Mouse (Mus musculus) MEL (cell line): ENCODE measurements around the gene Dnajb5. TPM values are rescaled to one million over a fixed set of nuclear protein-coding genes. Genes with fewer than 3 reads are reported as not detected.

Experiments
- DNase-seq: peaks from one replicate; pipeline ENCODE4 v3.0.0; 2011; ENCODE audit warnings: low read depth, low spot score
- H3K27ac ChIP-seq: 2 replicates; pipeline ENCODE4 v1.5.1; 2012; ENCODE audit warnings: low read depth, mild to moderate bottlenecking, control low read depth, low read length, moderate library complexity; ENCODE audit not compliant: control insufficient read depth
- H3K27me3 ChIP-seq, 2 experiments: fragments of 150-350 bp in 1 of 2; sonication (generic) in 1 of 2; 2 replicates each; pipeline ENCODE4 v1.6.1; 2012; ENCODE audit warnings: low read length in 2 of 2, mild to moderate bottlenecking in 2 of 2, improper control_type of control experiment in 1 of 2, moderate library complexity in 1 of 2; ENCODE audit not compliant: insufficient read depth in 2 of 2, control insufficient read depth in 1 of 2
- H3K36me3 ChIP-seq, 2 experiments: 2 replicates each; pipeline ENCODE4 v1.6.1; 2012 to 2014; ENCODE audit warnings: low read length in 2 of 2, improper control_type of control experiment in 1 of 2, inconsistent platforms in 1 of 2, mild to moderate bottlenecking in 1 of 2; ENCODE audit not compliant: insufficient read depth in 2 of 2, control insufficient read depth in 1 of 2
- H3K4me1 ChIP-seq, 2 experiments: fragments of 150-350 bp in 1 of 2; sonication (generic) in 1 of 2; 2 replicates each; pipeline ENCODE4 v1.6.1; 2012; ENCODE audit warnings: low read length in 2 of 2, improper control_type of control experiment in 1 of 2, mild to moderate bottlenecking in 1 of 2; ENCODE audit not compliant: insufficient read depth in 2 of 2, control insufficient read depth in 1 of 2
- H3K4me3 ChIP-seq, 2 experiments: fragments of 150-350 bp in 1 of 2; sonication (generic) in 1 of 2; 2 replicates each; pipeline ENCODE4 v1.5.1; 2012; ENCODE audit warnings: low read depth in 2 of 2, low read length in 2 of 2, mild to moderate bottlenecking in 2 of 2, moderate library complexity in 2 of 2, control low read depth in 1 of 2, improper control_type of control experiment in 1 of 2; ENCODE audit not compliant: control insufficient read depth in 1 of 2, insufficient read depth in 1 of 2
- H3K79me2 ChIP-seq: 2 replicates; pipeline ENCODE4 v1.6.1; 2012; ENCODE audit warnings: mild to moderate bottlenecking, low read length, moderate library complexity; ENCODE audit not compliant: control insufficient read depth, poor library complexity, insufficient read depth
- H3K9ac ChIP-seq: 2 replicates; pipeline ENCODE4 v1.6.1; 2012; ENCODE audit warnings: low read depth, mild to moderate bottlenecking, control low read depth, low read length, moderate library complexity; ENCODE audit not compliant: control insufficient read depth, poor library complexity, severe bottlenecking
- H3K9me3 ChIP-seq: fragments of 150-350 bp; sonication (generic); replicated peaks from 2 replicates; pipeline ENCODE4 v1.6.1; 2012; ENCODE audit warnings: mild to moderate bottlenecking, low read length, improper control_type of control experiment, moderate library complexity; ENCODE audit not compliant: insufficient read depth
- BHLHE40 ChIP-seq: IDR thresholded peaks from 2 replicates; pipeline ENCODE4 v1.6.1; 2012; ENCODE audit warnings: low read depth, mild to moderate bottlenecking, inconsistent platforms, low read length, improper control_type of control experiment, borderline replicate concordance
- CHD1 ChIP-seq: IDR thresholded peaks from 2 replicates; pipeline ENCODE4 v1.6.1; 2012; ENCODE audit warnings: low read depth, mild to moderate bottlenecking, inconsistent platforms, low read length, improper control_type of control experiment
- CHD2 ChIP-seq: IDR thresholded peaks from 2 replicates; pipeline ENCODE4 v1.6.1; 2011; ENCODE audit warnings: low read length, improper control_type of control experiment
- E2F4 ChIP-seq: IDR thresholded peaks from 2 replicates; pipeline ENCODE4 v1.6.1; 2011; ENCODE audit warnings: low read depth, low read length, improper control_type of control experiment, borderline replicate concordance
- ELF1 ChIP-seq: IDR thresholded peaks from 2 replicates; pipeline ENCODE4 v1.6.1; 2014; ENCODE audit warnings: low read depth, mild to moderate bottlenecking, inconsistent platforms, low read length, improper control_type of control experiment, moderate library complexity
- ETS1 ChIP-seq: IDR thresholded peaks from 2 replicates; pipeline ENCODE4 v1.6.1; 2012; ENCODE audit warnings: low read depth, mild to moderate bottlenecking, inconsistent platforms, low read length, improper control_type of control experiment, moderate library complexity
- HCFC1 ChIP-seq: IDR thresholded peaks from 2 replicates; pipeline ENCODE4 v1.6.1; 2012; ENCODE audit warnings: low read depth, mild to moderate bottlenecking, inconsistent platforms, low read length, improper control_type of control experiment, moderate library complexity
- KAT2A ChIP-seq: conservative IDR thresholded peaks from 2 replicates; pipeline ENCODE4 v1.6.1; 2012; ENCODE audit warnings: low read depth, low read length, improper control_type of control experiment, inconsistent platforms
- MAFK ChIP-seq: IDR thresholded peaks from 2 replicates; pipeline ENCODE4 v1.6.1; 2011; ENCODE audit warnings: low read depth, mild to moderate bottlenecking, low read length, improper control_type of control experiment, borderline replicate concordance
- MAX ChIP-seq: IDR thresholded peaks from 2 replicates; pipeline ENCODE4 v1.6.1; 2011; ENCODE audit warnings: low read length, improper control_type of control experiment
- MAZ ChIP-seq: IDR thresholded peaks from 2 replicates; pipeline ENCODE4 v1.6.1; 2012; ENCODE audit warnings: low read depth, mild to moderate bottlenecking, inconsistent platforms, low read length, improper control_type of control experiment
- MXI1 ChIP-seq: IDR thresholded peaks from 2 replicates; pipeline ENCODE4 v1.6.1; 2011; ENCODE audit warnings: mild to moderate bottlenecking, low read depth, low read length, improper control_type of control experiment
- MYB ChIP-seq: IDR thresholded peaks from 2 replicates; pipeline ENCODE4 v1.6.1; 2011; ENCODE audit warnings: mild to moderate bottlenecking, low read depth, low read length, improper control_type of control experiment
- MYC ChIP-seq: IDR thresholded peaks from 2 replicates; pipeline ENCODE4 v1.6.1; 2011; ENCODE audit warnings: low read depth, mild to moderate bottlenecking, low read length, improper control_type of control experiment, moderate library complexity
- RCOR1 ChIP-seq: IDR thresholded peaks from 2 replicates; pipeline ENCODE4 v1.6.1; 2012; ENCODE audit warnings: low read depth, mild to moderate bottlenecking, inconsistent platforms, low read length, improper control_type of control experiment
- TAL1 ChIP-seq: IDR thresholded peaks from 2 replicates; pipeline ENCODE4 v1.6.1; 2012; ENCODE audit warnings: mild to moderate bottlenecking, inconsistent platforms, low read length, moderate library complexity, mixed read lengths
- UBTF ChIP-seq: IDR thresholded peaks from 2 replicates; pipeline ENCODE4 v1.6.1; 2012; ENCODE audit warnings: low read depth, mild to moderate bottlenecking, inconsistent platforms, low read length, improper control_type of control experiment, moderate library complexity, borderline replicate concordance; ENCODE audit not compliant: insufficient read depth
- ZNF384 ChIP-seq: IDR thresholded peaks from 2 replicates; pipeline ENCODE4 v1.6.1; 2012; ENCODE audit warnings: low read depth, mild to moderate bottlenecking, inconsistent platforms, low read length, improper control_type of control experiment
- polyA plus RNA-seq, 2 experiments: library from polyadenylated mRNA; stranded (reverse) in 1 of 2; unstranded in 1 of 2; fragments of >175 nt in 1 of 2; fragments of >200 nt in 1 of 2; gene quantifications; 2 replicates each; pipeline versions ENCODE4 v1.2.1 to v1.2.4; 2012; ENCODE audit warnings: low replicate concordance in 2 of 2, low read depth in 1 of 2; ENCODE audit not compliant: insufficient read length in 2 of 2, insufficient read depth in 1 of 2, missing spikeins in 1 of 2
- total RNA-seq: library from RNA; depleted of rRNA; stranded (reverse); fragments of 300-350 nt; gene quantifications from 2 replicates; pipeline ENCODE4 v1.2.3, GENCODE M21; 2012

Gene Dnajb5
- total and polyA plus RNA-seq, 3 experiments, result 0.73 to 1.8 TPM; not detected in 1

GRCm38 (mm10) chr4:42944185-42944584, 5.4 kb upstream of the Dnajb5 start:
- Histone ChIP-seq H3K79me2 (no peaks in the 10 kb centered on the region), H3K36me3 (no peaks in the 10 kb centered on the region), H3K9me3 (no peaks in the 10 kb centered on the region), H3K4me3 (no peak overlapping the region), H3K27me3 (peaks cover 0 to 1% of the 10 kb centered on the region in 2 experiments; a peak in 1 of 4 replicates)
- DNase-seq, result no peak
- no peak for TF ChIP-seq KAT2A
- TF ChIP-seq BHLHE40, result no peak
- TF ChIP-seq CHD2, result no peak
- no peak for TF ChIP-seq ZNF384
- TF ChIP-seq UBTF, result no peak
- TF ChIP-seq E2F4, result no peak
- no peak for TF ChIP-seq ETS1
- TF ChIP-seq TAL1, result no peak
- TF ChIP-seq ELF1, result no peak
- no peak for TF ChIP-seq HCFC1
- TF ChIP-seq MYC, result no peak
- no peak for TF ChIP-seq MAZ
- TF ChIP-seq, all 39 proteins: peak for 0
- Histone ChIP-seq H3K4me1 (peaks cover 0 to 9% of the 10 kb centered on the region in 2 experiments; a peak in 1 of 4 replicates), H3K27ac (no peak overlapping the region), H3K9ac (no peak overlapping the region)

GRCm38 (mm10) chr4:42945043-42945442, 4.6 kb upstream of the Dnajb5 start:
- Histone ChIP-seq H3K27ac (no peak overlapping the region), H3K27me3 (peaks cover 0 to 1% of the 10 kb centered on the region in 2 experiments; a peak in 1 of 4 replicates), H3K79me2 (no peaks in the 10 kb centered on the region; the same call in 1 of the 2 replicates), H3K4me3 (no peak overlapping the region), H3K36me3 (no peaks in the 10 kb centered on the region), H3K4me1 (peaks cover 0 to 11% of the 10 kb centered on the region in 2 experiments; a peak in 1 of 4 replicates), H3K9me3 (no peaks in the 10 kb centered on the region), H3K9ac (no peak overlapping the region)
- TF ChIP-seq BHLHE40, result no peak
- TF ChIP-seq MYB, result no peak
- TF ChIP-seq TAL1, result no peak
- no peak for TF ChIP-seq MAFK
- TF ChIP-seq MAX, result no peak
- no peak for TF ChIP-seq CHD1
- TF ChIP-seq MXI1, result peak; percentile 47; the same call in 1 of the 2 replicates
- TF ChIP-seq RCOR1, result no peak
- peak; percentile 32 for DNase-seq
